Mouse (Mus musculus) limb, embryonic 11.5 days (tissue): ENCODE measurements around the gene Tlcd1. TPM values are rescaled to one million over a fixed set of nuclear protein-coding genes. Genes with fewer than 3 reads are reported as not detected.

Experiments used
- ATAC-seq: fragments of 200-750 bp; cut with Nextera tagmentation; 2 replicates; pipeline ENCODE4 v1.8.0; 2017; ENCODE audit warnings: low read depth; ENCODE audit not compliant: insufficient number of reproducible peaks, low FRiP score, low TSS enrichment
- DNase-seq: peaks from one replicate; pipeline ENCODE4 v3.0.0-alpha.2; 2015; ENCODE audit warnings: low spot score
- H3K27ac ChIP-seq: fragments of 300-500 bp; sonication (generic); replicated peaks from 2 replicates; pipeline ENCODE4 v1.5.1; 2014; ENCODE audit warnings: low read depth, mild to moderate bottlenecking, low read length
- H3K27me3 ChIP-seq: fragments of 300-500 bp; sonication (generic); 2 replicates; pipeline ENCODE4 v1.6.1; 2014; ENCODE audit warnings: mild to moderate bottlenecking, low read length, mixed read lengths; ENCODE audit not compliant: control insufficient read depth, insufficient read depth
- H3K36me3 ChIP-seq: fragments of 300-500 bp; sonication (generic); 2 replicates; pipeline ENCODE4 v1.6.1; 2014; ENCODE audit warnings: mild to moderate bottlenecking, low read length, moderate library complexity, mixed read lengths; ENCODE audit not compliant: control insufficient read depth, insufficient read depth
- H3K4me1 ChIP-seq: fragments of 300-500 bp; sonication (generic); 2 replicates; pipeline ENCODE4 v1.6.1; 2014; ENCODE audit warnings: low read length, mixed read lengths; ENCODE audit not compliant: control insufficient read depth, insufficient read depth
- H3K4me2 ChIP-seq: fragments of 300-500 bp; sonication (generic); 2 replicates; pipeline ENCODE4 v1.6.1; 2014; ENCODE audit warnings: low read depth, mild to moderate bottlenecking, moderate library complexity; ENCODE audit not compliant: severe bottlenecking
- H3K4me3 ChIP-seq: fragments of 300-500 bp; sonication (generic); 2 replicates; pipeline ENCODE4 v1.5.1; 2014; ENCODE audit warnings: low read depth, low read length
- H3K9ac ChIP-seq: fragments of 300-500 bp; sonication (generic); 2 replicates; pipeline ENCODE4 v1.6.1; 2014; ENCODE audit warnings: mild to moderate bottlenecking, low read length
- H3K9me3 ChIP-seq: fragments of 300-500 bp; sonication (generic); 2 replicates; pipeline ENCODE4 v1.6.1; 2016; ENCODE audit warnings: low read length; ENCODE audit not compliant: control insufficient read depth
- WGBS: fragments of 180-500 bp; shearing (Covaris S2); extraction: QIAGEN DNeasy Blood & Tissue Kit; methylation state at CpG from one replicate; pipeline ENCODE4 v1.1.7; 2014; 5-methylcytosine and 5-hydroxymethylcytosine counted together
- polyA plus RNA-seq: library from polyadenylated mRNA; unstranded; fragments of >200 nt; fragmentation: Nextera tagmentation; extraction: Ambion mirVana; gene quantifications from 2 replicates; pipeline ENCODE4 v1.2.1, GENCODE M21; 2014

Tlcd1 gene
- polyA plus RNA-seq, 1 experiment from 2014 or later, result 10.4 TPM

DNA sequence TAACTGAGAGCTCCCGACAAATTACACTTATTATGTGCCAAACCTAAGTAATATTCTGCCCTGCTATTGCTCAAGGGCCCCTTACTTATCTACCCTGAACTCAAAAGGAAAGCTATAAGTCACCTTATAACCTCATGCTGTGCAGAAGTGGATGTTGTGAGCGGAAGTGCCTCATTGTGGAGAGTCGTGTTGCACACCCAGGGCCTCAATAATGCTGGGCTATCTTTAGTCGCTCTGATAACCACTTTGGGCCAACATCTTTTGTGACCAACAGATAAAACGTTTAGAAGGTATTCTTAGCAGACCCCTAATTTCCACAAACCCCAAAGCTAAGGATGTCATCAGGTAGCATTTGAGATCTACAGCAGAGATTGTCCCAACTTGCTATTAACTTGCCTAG lies 35.8 kb upstream of the Tlcd1 start:
- WGBS, result 85% methylated on average over 5 of the region's 5 CpGs
- Histone ChIP-seq H3K4me3 (no peak overlapping the region), H3K4me1 (no peaks in the 10 kb centered on the region), H3K4me2 (no peak overlapping the region), H3K9me3 (no peaks in the 10 kb centered on the region), H3K27ac (no peak overlapping the region), H3K27me3 (no peaks in the 10 kb centered on the region), H3K9ac (no peak overlapping the region), H3K36me3 (peaks cover 2% of the 10 kb centered on the region; the same call in 1 of the 2 replicates)
- DNase-seq (no peak), ATAC-seq (no peak)

DNA sequence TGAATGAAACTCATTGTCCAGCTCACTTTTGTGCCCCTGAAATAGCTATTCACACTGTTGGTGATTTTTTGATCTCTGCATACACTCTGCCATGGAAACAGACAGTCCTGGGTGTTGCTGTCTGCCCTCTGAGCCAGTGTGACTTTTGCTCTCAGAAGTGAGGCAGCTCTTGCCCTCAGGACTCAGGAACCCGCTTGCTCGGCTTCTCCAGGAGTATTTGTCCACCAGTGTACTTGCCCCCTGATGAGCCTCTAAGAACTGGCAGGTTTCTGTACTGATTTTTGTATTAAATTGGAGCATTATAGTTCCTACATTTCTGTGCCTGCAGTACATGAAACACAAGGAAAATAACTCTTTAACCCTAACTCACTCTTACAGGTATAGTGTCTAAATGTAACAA lies 33.0 kb upstream of the Tlcd1 start:
- peaks cover 4% of the 10 kb centered on the region; the same call in 1 of the 2 replicates for H3K36me3 ChIP-seq

DNA sequence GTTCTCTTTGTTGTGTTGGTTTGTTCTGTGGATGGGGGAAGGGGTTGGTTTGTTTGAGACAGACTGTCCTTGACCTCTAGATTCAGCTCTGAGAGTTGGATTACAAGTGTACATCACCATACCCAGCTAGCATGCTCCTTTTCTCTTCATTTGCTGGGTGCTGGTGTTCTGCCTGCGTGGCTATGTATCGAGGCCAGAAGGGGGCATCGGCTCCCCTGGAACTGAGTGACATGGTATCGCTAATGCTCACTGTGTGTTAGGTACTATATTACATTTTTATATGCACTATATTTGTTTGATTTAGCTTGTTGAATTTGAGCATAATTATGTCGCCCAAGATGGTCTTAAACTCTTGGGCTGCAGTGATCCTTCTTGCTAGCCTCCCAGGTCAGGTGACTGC lies 30.3 kb upstream of the Tlcd1 start:
- Histone ChIP-seq H3K4me2 (no peak overlapping the region), H3K27me3 (no peaks in the 10 kb centered on the region), H3K4me3 (no peak overlapping the region), H3K4me1 (no peaks in the 10 kb centered on the region), H3K36me3 (peaks cover 15% of the 10 kb centered on the region; the same call in 1 of the 2 replicates), H3K27ac (no peak overlapping the region), H3K9ac (no peak overlapping the region), H3K9me3 (no peaks in the 10 kb centered on the region)
- DNase-seq (no peak), ATAC-seq (no peak)
- 87% methylated on average over 5 of the region's 5 CpGs for WGBS

More for the DNA sequence above, 33.0 kb upstream of the Tlcd1 start:
- no peaks in the 10 kb centered on the region for H3K27me3 ChIP-seq
- ATAC-seq, result no peak
- H3K9me3 ChIP-seq, result no peaks in the 10 kb centered on the region
- no peak overlapping the region for H3K27ac ChIP-seq
- H3K9ac ChIP-seq, result no peak overlapping the region
- WGBS, result 95% methylated on average over 2 of the region's 2 CpGs
- no peak for DNase-seq
- H3K4me2 ChIP-seq, result no peak overlapping the region
- no peak overlapping the region for H3K4me3 ChIP-seq
- H3K4me1 ChIP-seq, result no peaks in the 10 kb centered on the region

- no peak overlapping the region for H3K4me2 ChIP-seq
- no peak for ATAC-seq
- no peak overlapping the region for H3K9ac ChIP-seq
- DNase-seq, result no peak
- no peaks in the 10 kb centered on the region for H3K27me3 ChIP-seq
- no peak overlapping the region for H3K27ac ChIP-seq
- no peaks in the 10 kb centered on the region for H3K4me1 ChIP-seq
- no peaks in the 10 kb centered on the region for H3K9me3 ChIP-seq
- H3K36me3 ChIP-seq, result peaks cover 15% of the 10 kb centered on the region; the same call in 1 of the 2 replicates
- H3K4me3 ChIP-seq, result no peak overlapping the region
- 92% methylated on average over 6 of the region's 6 CpGs for WGBS
Measured at GRCm38 (mm10) chr11:78146707-78147543, 29.6 kb upstream of the Tlcd1 start.

- DNase-seq, result peak; percentile 54
- Histone ChIP-seq H3K27me3 (no peaks in the 10 kb centered on the region), H3K9ac (no peak overlapping the region), H3K36me3 (peaks cover 25% of the 10 kb centered on the region; the same call in 1 of the 2 replicates), H3K4me3 (no peak overlapping the region), H3K4me1 (no peaks in the 10 kb centered on the region), H3K27ac (no peak overlapping the region), H3K9me3 (no peaks in the 10 kb centered on the region), H3K4me2 (no peak overlapping the region)
- ATAC-seq, result no peak
- 40% methylated on average over 1 of the region's 1 CpGs for WGBS
Measured at GRCm38 (mm10) chr11:78151161-78151560, 25.4 kb upstream of the Tlcd1 start.

DNA sequence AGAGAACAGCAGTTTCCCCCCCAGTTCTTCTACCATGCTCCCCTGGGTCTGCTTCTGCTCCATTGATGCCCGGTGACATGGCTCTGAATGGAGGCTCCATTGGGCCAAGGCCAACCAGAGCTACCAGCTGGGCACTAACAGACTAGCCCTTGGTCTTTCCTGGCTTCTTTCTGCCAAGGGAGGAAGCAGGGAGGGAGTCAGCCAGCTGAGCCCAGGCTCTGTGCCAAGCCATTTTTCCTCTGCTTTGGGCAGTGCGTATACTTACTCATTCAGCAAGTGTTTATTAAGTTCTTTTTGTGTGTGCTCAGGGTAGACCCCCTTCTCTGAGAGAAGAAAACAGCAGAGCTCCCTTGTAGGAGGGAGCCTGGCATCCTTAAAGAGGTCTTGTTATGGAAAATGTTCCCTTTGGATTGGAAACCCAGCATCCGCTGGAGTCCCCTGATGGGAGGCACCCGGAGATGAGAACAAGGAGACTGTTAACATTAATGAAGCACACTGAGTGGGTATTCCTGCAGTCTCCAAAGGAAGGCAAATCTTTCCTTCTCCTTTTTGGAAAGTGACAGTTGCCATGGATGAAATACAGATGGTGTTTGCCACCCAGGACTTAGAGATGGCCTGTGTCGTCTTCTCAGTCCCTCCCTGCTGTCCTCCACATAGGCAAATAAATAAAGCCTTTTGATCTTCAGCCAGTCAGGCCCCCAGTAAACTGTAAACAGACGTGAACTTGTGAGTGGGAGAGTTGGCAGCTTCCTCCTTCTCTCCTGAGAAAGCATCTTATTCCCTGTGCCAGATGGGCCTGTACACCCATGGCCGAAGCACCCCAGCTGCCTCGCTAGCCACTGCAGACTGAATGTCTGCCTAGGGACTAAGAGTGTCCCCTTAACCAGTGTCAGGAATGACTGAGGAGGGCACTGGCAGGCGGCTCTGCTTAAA lies 23.9 kb upstream of the Tlcd1 start:
- ATAC-seq (no peak), DNase-seq (no peak)
- H3K9me3 ChIP-seq, result no peaks in the 10 kb centered on the region
- no peak overlapping the region for H3K4me2 ChIP-seq
- H3K9ac ChIP-seq, result no peak overlapping the region
- no peak overlapping the region for H3K27ac ChIP-seq
- 61% methylated on average over 9 of the region's 9 CpGs for WGBS
- H3K4me3 ChIP-seq, result no peak overlapping the region
- H3K36me3 ChIP-seq, result peaks cover 24% of the 10 kb centered on the region; the same call in 1 of the 2 replicates
- H3K27me3 ChIP-seq, result no peaks in the 10 kb centered on the region
- no peaks in the 10 kb centered on the region for H3K4me1 ChIP-seq

GRCm38 (mm10) chr11:78153778-78154177 lies 22.7 kb upstream of the Tlcd1 start:
- no peak overlapping the region for H3K4me2 ChIP-seq
- H3K9ac ChIP-seq, result no peak overlapping the region
- peaks cover 24% of the 10 kb centered on the region; the same call in 1 of the 2 replicates for H3K36me3 ChIP-seq
- DNase-seq (no peak), ATAC-seq (no peak)
- H3K27ac ChIP-seq, result 0 out of 2 replicates have a peak overlapping the region, but pooled peaks have one; percentile 45
- no peaks in the 10 kb centered on the region for H3K27me3 ChIP-seq
- WGBS, result 88% methylated on average over 13 of the region's 13 CpGs
- H3K4me1 ChIP-seq, result no peaks in the 10 kb centered on the region
- H3K9me3 ChIP-seq, result no peaks in the 10 kb centered on the region
- no peak overlapping the region for H3K4me3 ChIP-seq

DNA sequence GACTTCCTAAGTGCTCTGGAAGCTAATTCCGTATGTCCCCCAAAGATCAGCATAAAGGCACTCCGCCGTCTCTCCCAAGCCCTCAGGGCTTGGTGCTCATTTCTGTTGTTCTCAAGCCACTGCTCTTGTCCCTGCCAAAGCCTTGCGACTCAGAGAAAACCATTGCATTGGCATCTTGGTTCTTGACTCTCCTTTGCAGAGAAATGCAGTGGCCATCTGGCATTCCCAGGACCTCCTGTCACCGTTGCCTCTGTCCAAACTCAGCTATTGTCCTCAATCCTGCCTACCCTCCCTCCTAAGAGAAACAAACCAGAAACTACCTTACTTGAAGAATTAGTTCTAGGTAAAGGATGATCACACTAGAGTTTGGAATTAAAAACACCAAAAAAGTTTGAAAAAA lies 20.8 kb upstream of the Tlcd1 start:
- ATAC-seq (no peak), DNase-seq (no peak)
- Histone ChIP-seq H3K9me3 (no peaks in the 10 kb centered on the region), H3K27ac (no peak overlapping the region), H3K4me2 (no peak overlapping the region), H3K4me3 (no peak overlapping the region), H3K4me1 (no peaks in the 10 kb centered on the region), H3K9ac (no peak overlapping the region), H3K36me3 (peaks cover 25% of the 10 kb centered on the region), H3K27me3 (no peaks in the 10 kb centered on the region)
- 83% methylated on average over 5 of the region's 5 CpGs for WGBS
